Mouse (Mus musculus): ENCODE measurements at regions not wholly inside any gene's neighbourhood (a gene's known extent, or its start where the extent isn't known, plus 50 kb on each side); places are given as distances from the start of the nearest gene placed in this dataset.

GRCm38 (mm10) chr15:93831148-93831547 is 235.5 kb upstream of the Prickle1 start:
- ATAC-seq (ENCODE audit: insufficient read depth, low FRiP score, low TSS enrichment) = no peak
- H3K9ac ChIP-seq (ENCODE audit: low read length) = no peak overlapping the region
- no peaks in the 10 kb centered on the region for H3K4me1 ChIP-seq (ENCODE audit: control insufficient read depth, insufficient read depth, low read length)
- no peak for DNase-seq (ENCODE audit: low spot score)
- H3K4me3 ChIP-seq (ENCODE audit: low read depth, low read length) = no peak overlapping the region
- H3K27ac ChIP-seq (ENCODE audit: low read depth, low read length) = no peak overlapping the region
- WGBS = 89% methylated on average over 3 of the region's 3 CpGs
- H3K4me2 ChIP-seq (ENCODE audit: low read depth) = no peak overlapping the region
- no peaks in the 10 kb centered on the region for H3K9me3 ChIP-seq (ENCODE audit: control insufficient read depth, low read length)
- no peaks in the 10 kb centered on the region for H3K27me3 ChIP-seq (ENCODE audit: control insufficient read depth, insufficient read depth, low read length)
- H3K36me3 ChIP-seq (ENCODE audit: control insufficient read depth, insufficient read depth, low read length) = no peaks in the 10 kb centered on the region

- H3K27ac ChIP-seq (ENCODE audit: low read depth, low read length) = no peak overlapping the region; the same call in 1 of the 2 replicates
- ATAC-seq (ENCODE audit: insufficient read depth, low FRiP score, low TSS enrichment) = peak; percentile 74; the same call in 1 of the 2 replicates
- peak; percentile 29 for DNase-seq (ENCODE audit: low spot score)
- no peaks in the 10 kb centered on the region for H3K9me3 ChIP-seq (ENCODE audit: control insufficient read depth, low read length)
- H3K27me3 ChIP-seq (ENCODE audit: control insufficient read depth, insufficient read depth, low read length) = no peaks in the 10 kb centered on the region
- H3K9ac ChIP-seq (ENCODE audit: low read length) = 0 out of 2 replicates have a peak overlapping the region, but pooled peaks have one; percentile 0
- peak overlapping the region; percentile 12; the same call in 1 of the 2 replicates for H3K4me2 ChIP-seq (ENCODE audit: low read depth)
- no peaks in the 10 kb centered on the region for H3K36me3 ChIP-seq (ENCODE audit: control insufficient read depth, insufficient read depth, low read length)
- no peak overlapping the region for H3K4me3 ChIP-seq (ENCODE audit: low read depth, low read length)
- 64% methylated on average over 28 of the region's 28 CpGs for WGBS
- H3K4me1 ChIP-seq (ENCODE audit: control insufficient read depth, insufficient read depth, low read length) = peaks cover 6% of the 10 kb centered on the region
Measured at GRCm38 (mm10) chr15:93824729-93825694, 229.3 kb upstream of the Prickle1 start.

- no peak overlapping the region for H3K4me2 ChIP-seq (ENCODE audit: low read depth)
- H3K4me1 ChIP-seq (ENCODE audit: control insufficient read depth, insufficient read depth, low read length) = peaks cover 6% of the 10 kb centered on the region
- DNase-seq (ENCODE audit: low spot score) (no peak), ATAC-seq (ENCODE audit: insufficient read depth, low FRiP score, low TSS enrichment) (no peak)
- H3K9ac ChIP-seq (ENCODE audit: low read length) = no peak overlapping the region
- H3K9me3 ChIP-seq (ENCODE audit: control insufficient read depth, low read length) = no peaks in the 10 kb centered on the region
- no peaks in the 10 kb centered on the region for H3K27me3 ChIP-seq (ENCODE audit: control insufficient read depth, insufficient read depth, low read length)
- no peaks in the 10 kb centered on the region for H3K36me3 ChIP-seq (ENCODE audit: control insufficient read depth, insufficient read depth, low read length)
- WGBS = 81% methylated on average over 6 of the region's 6 CpGs
- H3K27ac ChIP-seq (ENCODE audit: low read depth, low read length) = no peak overlapping the region
- H3K4me3 ChIP-seq (ENCODE audit: low read depth, low read length) = no peak overlapping the region
Measured at GRCm38 (mm10) chr15:93821236-93821635, 225.5 kb upstream of the Prickle1 start.

- no peak for DNase-seq (ENCODE audit: low spot score)
Measured at GRCm38 (mm10) chr15:93812011-93812410, 216.3 kb upstream of the Prickle1 start.

GRCm38 (mm10) chr15:93807993-93808392 is 212.3 kb upstream of the Prickle1 start:
- H3K27ac ChIP-seq (ENCODE audit: low read depth, low read length) = no peak overlapping the region
- DNase-seq (ENCODE audit: low spot score) (no peak), ATAC-seq (ENCODE audit: insufficient read depth, low FRiP score, low TSS enrichment) (no peak)
- no peak overlapping the region for H3K4me3 ChIP-seq (ENCODE audit: low read depth, low read length)
- H3K27me3 ChIP-seq (ENCODE audit: control insufficient read depth, insufficient read depth, low read length) = no peaks in the 10 kb centered on the region
- no peaks in the 10 kb centered on the region for H3K4me1 ChIP-seq (ENCODE audit: control insufficient read depth, insufficient read depth, low read length)
- 76% methylated on average over 8 of the region's 8 CpGs for WGBS
- no peak overlapping the region for H3K4me2 ChIP-seq (ENCODE audit: low read depth)
- H3K36me3 ChIP-seq (ENCODE audit: control insufficient read depth, insufficient read depth, low read length) = no peaks in the 10 kb centered on the region
- no peak overlapping the region for H3K9ac ChIP-seq (ENCODE audit: low read length)
- H3K9me3 ChIP-seq (ENCODE audit: control insufficient read depth, low read length) = no peaks in the 10 kb centered on the region

More at GRCm38 (mm10) chr15:93812011-93812410, 216.3 kb upstream of the Prickle1 start:
- no peak for ATAC-seq (ENCODE audit: insufficient read depth, low FRiP score, low TSS enrichment)
- H3K27ac ChIP-seq (ENCODE audit: low read depth, low read length) = no peak overlapping the region
- 25% methylated on average over 7 of the region's 7 CpGs for WGBS
- H3K9ac ChIP-seq (ENCODE audit: low read length) = no peak overlapping the region
- H3K36me3 ChIP-seq (ENCODE audit: control insufficient read depth, insufficient read depth, low read length) = no peaks in the 10 kb centered on the region
- H3K27me3 ChIP-seq (ENCODE audit: control insufficient read depth, insufficient read depth, low read length) = no peaks in the 10 kb centered on the region
- no peaks in the 10 kb centered on the region for H3K9me3 ChIP-seq (ENCODE audit: control insufficient read depth, low read length)
- H3K4me1 ChIP-seq (ENCODE audit: control insufficient read depth, insufficient read depth, low read length) = no peaks in the 10 kb centered on the region
- no peak overlapping the region for H3K4me3 ChIP-seq (ENCODE audit: low read depth, low read length)
- H3K4me2 ChIP-seq (ENCODE audit: low read depth) = no peak overlapping the region

- no peaks in the 10 kb centered on the region for H3K4me1 ChIP-seq (ENCODE audit: control insufficient read depth, insufficient read depth, low read length)
- no peak overlapping the region for H3K9ac ChIP-seq (ENCODE audit: low read length)
- no peak overlapping the region for H3K4me3 ChIP-seq (ENCODE audit: low read depth, low read length)
- ATAC-seq (ENCODE audit: insufficient read depth, low FRiP score, low TSS enrichment) (no peak), DNase-seq (ENCODE audit: low spot score) (no peak)
- no peak overlapping the region for H3K27ac ChIP-seq (ENCODE audit: low read depth, low read length)
- 83% methylated on average over 8 of the region's 8 CpGs for WGBS
- no peak overlapping the region for H3K4me2 ChIP-seq (ENCODE audit: low read depth)
- no peaks in the 10 kb centered on the region for H3K36me3 ChIP-seq (ENCODE audit: control insufficient read depth, insufficient read depth, low read length)
- H3K9me3 ChIP-seq (ENCODE audit: control insufficient read depth, low read length) = no peaks in the 10 kb centered on the region
- H3K27me3 ChIP-seq (ENCODE audit: control insufficient read depth, insufficient read depth, low read length) = no peaks in the 10 kb centered on the region
Measured at GRCm38 (mm10) chr15:93807505-93807904, 211.8 kb upstream of the Prickle1 start.

GRCm38 (mm10) chr15:93804703-93805102 is 209.0 kb upstream of the Prickle1 start:
- Histone ChIP-seq H3K36me3 (ENCODE audit: control insufficient read depth, insufficient read depth, low read length) (no peaks in the 10 kb centered on the region), H3K4me3 (ENCODE audit: low read depth, low read length) (no peak overlapping the region), H3K4me1 (ENCODE audit: control insufficient read depth, insufficient read depth, low read length) (no peaks in the 10 kb centered on the region), H3K27me3 (ENCODE audit: control insufficient read depth, insufficient read depth, low read length) (no peaks in the 10 kb centered on the region), H3K9me3 (ENCODE audit: control insufficient read depth, low read length) (no peaks in the 10 kb centered on the region), H3K9ac (ENCODE audit: low read length) (no peak overlapping the region), H3K4me2 (ENCODE audit: low read depth) (no peak overlapping the region), H3K27ac (ENCODE audit: low read depth, low read length) (no peak overlapping the region)
- WGBS = 85% methylated on average over 9 of the region's 9 CpGs
- no peak for ATAC-seq (ENCODE audit: insufficient read depth, low FRiP score, low TSS enrichment)
- DNase-seq (ENCODE audit: low spot score) = no peak

GRCm38 (mm10) chr15:93790531-93790930 is 194.8 kb upstream of the Prickle1 start:
- no peaks in the 10 kb centered on the region for H3K9me3 ChIP-seq (ENCODE audit: control insufficient read depth, low read length)
- WGBS = 88% methylated on average over 9 of the region's 9 CpGs
- H3K4me1 ChIP-seq (ENCODE audit: control insufficient read depth, insufficient read depth, low read length) = no peaks in the 10 kb centered on the region; the same call in 1 of the 2 replicates
- no peak overlapping the region for H3K9ac ChIP-seq (ENCODE audit: low read length)
- no peak overlapping the region for H3K4me3 ChIP-seq (ENCODE audit: low read depth, low read length)
- ATAC-seq (ENCODE audit: insufficient read depth, low FRiP score, low TSS enrichment) (no peak), DNase-seq (ENCODE audit: low spot score) (no peak)
- no peak overlapping the region for H3K27ac ChIP-seq (ENCODE audit: low read depth, low read length)
- no peaks in the 10 kb centered on the region for H3K36me3 ChIP-seq (ENCODE audit: control insufficient read depth, insufficient read depth, low read length)
- no peaks in the 10 kb centered on the region for H3K27me3 ChIP-seq (ENCODE audit: control insufficient read depth, insufficient read depth, low read length)
- H3K4me2 ChIP-seq (ENCODE audit: low read depth) = no peak overlapping the region

GRCm38 (mm10) chr15:93789762-93790161 is 194.1 kb upstream of the Prickle1 start:
- no peaks in the 10 kb centered on the region for H3K9me3 ChIP-seq (ENCODE audit: control insufficient read depth, low read length)
- H3K4me1 ChIP-seq (ENCODE audit: control insufficient read depth, insufficient read depth, low read length) = no peaks in the 10 kb centered on the region; the same call in 1 of the 2 replicates
- H3K27me3 ChIP-seq (ENCODE audit: control insufficient read depth, insufficient read depth, low read length) = no peaks in the 10 kb centered on the region
- H3K4me3 ChIP-seq (ENCODE audit: low read depth, low read length) = no peak overlapping the region
- H3K4me2 ChIP-seq (ENCODE audit: low read depth) = no peak overlapping the region
- H3K36me3 ChIP-seq (ENCODE audit: control insufficient read depth, insufficient read depth, low read length) = no peaks in the 10 kb centered on the region
- DNase-seq (ENCODE audit: low spot score) (peak; percentile 22), ATAC-seq (ENCODE audit: insufficient read depth, low FRiP score, low TSS enrichment) (no peak)
- 43% methylated on average over 3 of the region's 3 CpGs for whole genome bisulfite sequencing
- no peak overlapping the region for H3K27ac ChIP-seq (ENCODE audit: low read depth, low read length)
- H3K9ac ChIP-seq (ENCODE audit: low read length) = no peak overlapping the region
